In the genomic region with DNA sequence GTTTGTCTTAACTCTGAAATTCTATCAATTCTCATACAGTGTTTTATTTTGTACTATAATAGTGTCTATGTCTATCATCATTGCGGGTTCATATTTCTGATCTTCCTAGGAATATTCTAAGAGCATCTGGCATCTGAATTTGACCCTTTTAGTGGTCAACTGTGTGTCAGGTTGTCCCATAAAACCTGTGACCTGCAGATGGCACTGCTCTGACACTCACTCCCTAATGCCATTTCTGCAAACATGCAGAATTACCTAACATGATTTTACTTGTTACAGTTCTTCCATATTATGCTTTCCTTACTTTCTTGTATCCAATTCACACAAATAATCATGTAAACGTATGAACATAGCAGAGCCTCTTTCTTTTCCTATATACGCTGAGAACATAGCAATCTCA, we compare ENCODE assay signal across 21 mouse cellular contexts.
A peak's percentile ranks its signal among the peaks of the same experiment; 100 is the strongest.
DNase-seq lines count a peak whose midpoint lies in the region; ATAC-seq and TF ChIP-seq lines count a peak whose summit lies in the region.
"Had no signal": no experiment of that assay in that cellular context is flagged by ENCODE, and none has a peak within 500 bp of the region (broad histone marks: within the 10 kb centered on the region; RNA-seq: fewer than 3 reads in every experiment).

No protein-coding gene starts in this region.

- no peaks in the 10 kb centered on the region; the same call in 1 of the 2 replicates for H3K36me3 ChIP-seq in intestine, postnatal 0 days (ENCODE audit: control insufficient read depth, insufficient read depth)
- H3K36me3 ChIP-seq in intestine, embryonic 15.5 days = no peaks in the 10 kb centered on the region
- peaks cover 32% of the 10 kb centered on the region for H3K36me3 ChIP-seq in midbrain, embryonic 14.5 days (ENCODE audit: control insufficient read depth, insufficient read depth, low read length)
- peaks cover 35% of the 10 kb centered on the region for H3K36me3 ChIP-seq in midbrain, embryonic 13.5 days
- H3K36me3 ChIP-seq in stomach, postnatal 0 days (ENCODE audit: control insufficient read depth, insufficient read depth, low read length) = no peaks in the 10 kb centered on the region
- H3K36me3 ChIP-seq: stomach, embryonic 15.5 days had no signal

- no peaks in the 10 kb centered on the region for H3K9me3 ChIP-seq in intestine, postnatal 0 days (ENCODE audit: control insufficient read depth)
- no peaks in the 10 kb centered on the region for H3K9me3 ChIP-seq in intestine, embryonic 15.5 days
- no peaks in the 10 kb centered on the region for H3K9me3 ChIP-seq in midbrain, embryonic 14.5 days (ENCODE audit: control insufficient read depth, low read length)
- no peaks in the 10 kb centered on the region for H3K9me3 ChIP-seq in midbrain, embryonic 13.5 days
- H3K9me3 ChIP-seq in stomach, postnatal 0 days (ENCODE audit: control insufficient read depth, low read length) = no peaks in the 10 kb centered on the region
- H3K9me3 ChIP-seq: hindbrain, embryonic 12.5 days; limb, embryonic 13.5 days; liver, embryonic 15.5 days; midbrain, embryonic 12.5 days; stomach, embryonic 15.5 days had no signal

- H3K9ac ChIP-seq in intestine, postnatal 0 days (ENCODE audit: low read depth, low read length) = no peak overlapping the region
- H3K9ac ChIP-seq in intestine, embryonic 15.5 days = no peak overlapping the region
- no peak overlapping the region for H3K9ac ChIP-seq in midbrain, embryonic 14.5 days (replicated peaks; ENCODE audit: low read length)
- no peak overlapping the region for H3K9ac ChIP-seq in midbrain, embryonic 13.5 days (replicated peaks)
- H3K9ac ChIP-seq in stomach, postnatal 0 days (ENCODE audit: low read length) = no peak overlapping the region
- H3K9ac ChIP-seq: hindbrain, embryonic 12.5 days; limb, embryonic 13.5 days; liver, embryonic 15.5 days; midbrain, embryonic 12.5 days; stomach, embryonic 15.5 days had no signal

- 91% methylated on average over 3 of the region's 3 CpGs for WGBS in intestine, postnatal 0 days
- WGBS in intestine, embryonic 15.5 days = 81% methylated on average over 3 of the region's 3 CpGs
- WGBS in midbrain, embryonic 14.5 days = 88% methylated on average over 3 of the region's 3 CpGs
- WGBS in midbrain, embryonic 13.5 days = 88% methylated on average over 3 of the region's 3 CpGs
- WGBS in stomach, postnatal 0 days = 83% methylated on average over 3 of the region's 3 CpGs

- CTCF ChIA-PET in Patski (lab: Charles Lee) = no interaction called here

- no peak for ATAC-seq in intestine, postnatal 0 days
- no peak for ATAC-seq in intestine, embryonic 15.5 days
- no peak for ATAC-seq in midbrain, embryonic 14.5 days (ENCODE audit: low FRiP score, low TSS enrichment)
- ATAC-seq in midbrain, embryonic 13.5 days = no peak
- ATAC-seq in Patski = no peak
- no peak for ATAC-seq in stomach, postnatal 0 days (ENCODE audit: low FRiP score, low TSS enrichment)
- ATAC-seq in inflammation-experienced regulatory T-cells, adult 6 months = no peak
- ATAC-seq: activated CD4-positive, CD25-positive, alpha-beta regulatory T cell, adult 4 months; forebrain, embryonic 16.5 days had no signal

- no peak overlapping the region for H3K4me2 ChIP-seq in intestine, postnatal 0 days (replicated peaks; ENCODE audit: low read depth)
- no peak overlapping the region for H3K4me2 ChIP-seq in intestine, embryonic 15.5 days (replicated peaks)
- H3K4me2 ChIP-seq in midbrain, embryonic 14.5 days (ENCODE audit: low read length) = no peak overlapping the region
- no peak overlapping the region for H3K4me2 ChIP-seq in midbrain, embryonic 13.5 days (replicated peaks)
- no peak overlapping the region for H3K4me2 ChIP-seq in stomach, postnatal 0 days (replicated peaks; ENCODE audit: low read depth)
- H3K4me2 ChIP-seq: hindbrain, embryonic 12.5 days; limb, embryonic 13.5 days; liver, embryonic 15.5 days; midbrain, embryonic 12.5 days; stomach, embryonic 15.5 days had no signal

- in situ Hi-C loops in Patski (cut with MboI; ENCODE audit: low pct_unique_long_range_greater_than_20kb) = no loop called here

- TF ChIP-seq CTCF in intestine, postnatal 0 days (IDR thresholded peaks at IDR 0.05; ENCODE audit: low read depth) = peak; percentile 58
- peak; percentile 32 for TF ChIP-seq CTCF in Patski (IDR thresholded peaks at IDR 0.05)
- peak; percentile 59 for TF ChIP-seq CTCF in stomach, postnatal 0 days (IDR thresholded peaks at IDR 0.05; ENCODE audit: low read depth)

- H3K4me1 ChIP-seq in intestine, postnatal 0 days (replicated peaks; ENCODE audit: control insufficient read depth, insufficient read depth, low read length) = no peaks in the 10 kb centered on the region
- H3K4me1 ChIP-seq in intestine, embryonic 15.5 days (replicated peaks) = no peaks in the 10 kb centered on the region
- no peaks in the 10 kb centered on the region for H3K4me1 ChIP-seq in midbrain, embryonic 14.5 days (ENCODE audit: control insufficient read depth, insufficient read depth, low read length)
- H3K4me1 ChIP-seq in midbrain, embryonic 13.5 days (replicated peaks) = no peaks in the 10 kb centered on the region
- H3K4me1 ChIP-seq in stomach, postnatal 0 days (replicated peaks; ENCODE audit: control insufficient read depth, insufficient read depth) = no peaks in the 10 kb centered on the region
- H3K4me1 ChIP-seq: hindbrain, embryonic 12.5 days; limb, embryonic 13.5 days; liver, embryonic 15.5 days; midbrain, embryonic 12.5 days; stomach, embryonic 15.5 days had no signal

- TF ChIP-seq EP300 in stomach, postnatal 0 days (optimal IDR thresholded peaks at IDR 0.05) = no peak

- no peaks in the 10 kb centered on the region for H3K27me3 ChIP-seq in intestine, postnatal 0 days (replicated peaks; ENCODE audit: control insufficient read depth, insufficient read depth, low read length)
- no peaks in the 10 kb centered on the region for H3K27me3 ChIP-seq in intestine, embryonic 15.5 days (replicated peaks)
- no peaks in the 10 kb centered on the region for H3K27me3 ChIP-seq in midbrain, embryonic 14.5 days (ENCODE audit: control insufficient read depth, insufficient read depth, low read length)
- H3K27me3 ChIP-seq in midbrain, embryonic 13.5 days = no peaks in the 10 kb centered on the region
- H3K27me3 ChIP-seq in Patski = no peaks in the 10 kb centered on the region
- no peaks in the 10 kb centered on the region for H3K27me3 ChIP-seq in stomach, postnatal 0 days (ENCODE audit: control insufficient read depth, insufficient read depth, low read length)
- H3K27me3 ChIP-seq: hindbrain, embryonic 12.5 days; limb, embryonic 13.5 days; liver, embryonic 15.5 days; midbrain, embryonic 12.5 days; stomach, embryonic 15.5 days had no signal

- peak; percentile 16 for DNase-seq in midbrain, embryonic 14.5 days
- no peak for DNase-seq in Patski (ENCODE audit: low read depth, low spot score)
- DNase-seq in stomach, postnatal 0 days (ENCODE audit: low spot score) = no peak
- DNase-seq: heart, adult 18-20 months; heart, postnatal 10 days; kidney, adult 11 months; kidney, postnatal 14 days; layer of hippocampus, adult 9-11 months; spleen, adult 18-20 months had no signal

- H3K27ac ChIP-seq in intestine, postnatal 0 days (ENCODE audit: low read depth, low read length) = no peak overlapping the region
- no peak overlapping the region for H3K27ac ChIP-seq in intestine, embryonic 15.5 days
- no peak overlapping the region for H3K27ac ChIP-seq in midbrain, embryonic 14.5 days (replicated peaks; ENCODE audit: low read depth, low read length)
- H3K27ac ChIP-seq in midbrain, embryonic 13.5 days = no peak overlapping the region
- no peak overlapping the region for H3K27ac ChIP-seq in stomach, postnatal 0 days (replicated peaks)
- H3K27ac ChIP-seq: hindbrain, embryonic 12.5 days; limb, embryonic 13.5 days; liver, embryonic 15.5 days; midbrain, embryonic 12.5 days; stomach, embryonic 15.5 days had no signal

- no peak overlapping the region for H3K4me3 ChIP-seq in intestine, postnatal 0 days (ENCODE audit: low read depth, low read length)
- H3K4me3 ChIP-seq in intestine, embryonic 15.5 days (replicated peaks) = no peak overlapping the region
- no peak overlapping the region for H3K4me3 ChIP-seq in midbrain, embryonic 14.5 days (replicated peaks; ENCODE audit: low read depth, low read length)
- no peak overlapping the region for H3K4me3 ChIP-seq in midbrain, embryonic 13.5 days (replicated peaks)
- no peak overlapping the region for H3K4me3 ChIP-seq in stomach, postnatal 0 days (ENCODE audit: low read depth, low read length)
- H3K4me3 ChIP-seq: erythroblast, embryonic 14.5 days; hindbrain, embryonic 12.5 days; limb, embryonic 13.5 days; liver, embryonic 15.5 days; midbrain, embryonic 12.5 days; stomach, embryonic 15.5 days had no signal

- POLR2A ChIA-PET in Patski (lab: Charles Lee) = interaction anchor here (0.6 kb wide), 1 partner anchor 36 kb away, joined by 7 read pairs; no protein-coding TSS in a partner anchor
